Mouse (Mus musculus) embryonic fibroblast, embryonic 13.5 days (primary cell): ENCODE measurements at regions not wholly inside any gene's neighbourhood (a gene's known extent, or its start where the extent isn't known, plus 50 kb on each side); places are given as distances from the start of the nearest gene placed in this dataset.

Experiments
- CTCF ChIP-seq: IDR thresholded peaks from 2 replicates; pipeline ENCODE4 v1.5.1; 2011; ENCODE audit warnings: mild to moderate bottlenecking, control low read depth, low read length, moderate library complexity, borderline replicate concordance; ENCODE audit not compliant: insufficient read depth
- POLR2A ChIP-seq: IDR thresholded peaks from 2 replicates; pipeline ENCODE4 v1.6.1; 2011; ENCODE audit warnings: low read depth, mild to moderate bottlenecking, control low read depth, low read length, moderate library complexity

DNA sequence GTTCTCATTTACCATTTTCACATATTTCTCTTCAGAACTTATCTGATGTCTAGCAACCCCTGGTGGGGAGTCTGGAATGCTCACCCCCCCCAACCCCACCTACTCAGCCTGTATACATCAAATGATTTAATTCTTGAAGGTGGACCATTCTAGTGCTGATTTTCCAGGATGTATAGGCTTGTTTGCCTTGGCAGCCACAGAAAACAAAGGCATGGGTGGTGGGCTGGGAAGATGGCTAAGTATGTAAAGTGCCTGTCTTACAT, 305.7 kb downstream of the Ets1 start:
- TF ChIP-seq CTCF (no peak), POLR2A (no peak)
